Mouse (Mus musculus): ENCODE measurements at regions not wholly inside any gene's neighbourhood (a gene's known extent, or its start where the extent isn't known, plus 50 kb on each side); places are given as distances from the start of the nearest gene placed in this dataset.
"Not testable (repeated sequence)": the region's sequence is repeated elsewhere in the genome, so short reads cannot be mapped to it uniquely, and the experiment has no call there.

DNA sequence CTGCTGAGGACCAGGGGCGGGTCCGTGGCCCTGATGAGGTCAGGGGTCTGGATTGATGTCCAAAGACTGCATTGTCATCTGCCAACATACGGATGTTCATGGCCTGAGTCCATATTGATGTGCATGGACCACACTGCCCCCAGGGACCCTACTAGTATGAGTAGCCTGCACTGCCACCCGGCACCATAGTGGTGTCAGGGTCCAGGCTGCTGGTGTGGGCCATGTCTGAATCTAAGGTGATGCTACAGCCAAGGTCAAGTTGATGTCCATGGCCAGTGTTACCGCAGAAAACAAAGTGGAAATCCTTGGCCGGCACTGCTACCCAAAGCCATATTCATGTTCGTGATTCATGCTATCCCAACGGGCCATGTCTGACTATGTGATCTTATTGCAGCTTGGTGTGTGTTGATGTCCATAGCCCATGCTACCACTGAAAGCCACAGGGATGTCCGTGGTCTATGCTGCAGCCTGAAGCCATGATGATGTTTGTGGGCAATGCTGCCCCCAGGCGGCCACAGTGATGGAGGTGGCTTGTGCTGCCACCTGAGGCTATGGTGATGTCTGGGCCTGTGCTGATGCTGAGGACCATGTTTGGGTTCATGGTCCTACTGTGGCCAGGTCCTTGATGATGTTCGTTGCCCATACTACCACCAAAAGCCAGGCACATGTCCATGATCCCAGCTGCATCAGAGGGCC lies 130.5 kb downstream of the Iqub start:
- no peak for DNase-seq (ENCODE audit: low read depth, low spot score)

DNA sequence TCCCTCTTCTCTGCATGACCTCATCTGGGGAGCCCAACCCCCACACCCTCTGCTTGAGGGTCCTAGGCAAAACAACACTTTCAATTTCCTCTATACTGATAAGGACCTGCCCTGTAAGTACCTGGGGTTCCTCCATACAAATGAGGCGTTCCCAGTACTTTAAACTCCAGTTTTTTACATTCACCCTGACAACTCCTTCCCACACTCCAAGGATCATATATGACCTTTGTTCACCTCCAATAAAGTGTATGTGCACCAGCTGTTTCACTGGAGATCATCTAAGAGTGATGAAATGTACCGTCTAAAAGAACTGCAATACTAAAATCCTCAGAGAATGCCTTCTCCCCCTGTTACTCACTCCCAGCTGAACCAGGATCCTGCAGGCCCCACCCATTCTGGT lies 135.0 kb downstream of the Iqub start:
- no peak for DNase-seq (ENCODE audit: low read depth, low spot score)

DNA sequence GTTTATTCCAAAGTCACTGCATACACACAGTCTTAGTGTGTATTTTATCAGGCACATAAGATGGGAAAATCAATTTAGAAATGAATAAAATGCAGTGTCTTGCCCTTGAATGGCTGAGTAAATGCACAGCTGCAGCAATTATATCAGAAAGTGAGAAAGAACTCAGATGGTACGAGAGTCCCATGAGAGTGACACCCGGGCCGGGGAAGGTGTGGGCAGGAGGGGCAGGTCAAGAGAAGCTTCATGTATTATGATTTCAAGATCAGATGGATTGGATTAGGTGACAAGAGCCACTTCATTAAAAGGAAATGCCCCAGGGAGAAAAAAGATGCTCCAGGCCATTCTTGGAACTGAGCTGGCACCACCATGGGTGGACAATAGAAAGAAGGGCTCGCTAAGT lies 138.1 kb downstream of the Iqub start:
- no peak for DNase-seq (ENCODE audit: low read depth, low spot score)

DNA sequence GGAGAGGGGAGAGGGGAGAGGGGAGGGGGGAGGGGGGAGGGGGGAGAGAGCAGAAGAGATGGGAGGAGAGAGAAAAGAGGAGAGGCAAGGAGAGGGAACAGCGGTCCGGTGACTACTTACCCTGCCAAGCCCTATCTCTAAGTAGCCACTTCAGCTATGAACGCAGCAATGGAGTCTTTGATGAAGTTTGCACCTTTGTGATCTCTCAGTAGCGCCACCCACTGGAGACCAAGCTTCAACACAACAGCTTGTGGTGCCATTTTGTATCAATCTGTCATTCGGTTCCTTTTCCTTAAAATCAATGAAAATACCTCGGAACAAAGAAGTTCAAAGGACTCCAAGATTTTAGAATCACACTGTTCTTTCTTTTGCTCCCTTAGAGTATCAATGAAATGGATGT lies 141.7 kb downstream of the Iqub start:
- DNase-seq (ENCODE audit: low read depth, low spot score): no peak

DNA sequence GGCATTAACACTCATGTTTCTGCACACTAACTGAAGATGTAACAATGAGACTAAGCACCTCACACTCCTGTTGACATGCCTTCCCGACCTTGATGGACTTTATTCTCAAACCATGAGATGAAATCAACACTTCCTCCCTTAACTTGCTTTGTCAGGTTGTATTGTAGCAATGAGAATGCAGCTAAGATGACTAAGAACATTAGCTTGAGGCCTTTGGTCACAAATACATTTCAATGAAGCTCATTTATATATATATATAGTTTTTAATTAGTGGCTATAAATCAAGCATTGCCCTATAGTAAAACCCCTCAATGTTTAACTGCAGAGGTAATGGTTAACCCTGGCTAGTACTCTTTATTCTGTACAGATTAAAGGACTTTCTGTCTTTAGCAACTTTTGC lies 143.2 kb downstream of the Iqub start:
- DNase-seq (ENCODE audit: low read depth, low spot score): no peak

DNA sequence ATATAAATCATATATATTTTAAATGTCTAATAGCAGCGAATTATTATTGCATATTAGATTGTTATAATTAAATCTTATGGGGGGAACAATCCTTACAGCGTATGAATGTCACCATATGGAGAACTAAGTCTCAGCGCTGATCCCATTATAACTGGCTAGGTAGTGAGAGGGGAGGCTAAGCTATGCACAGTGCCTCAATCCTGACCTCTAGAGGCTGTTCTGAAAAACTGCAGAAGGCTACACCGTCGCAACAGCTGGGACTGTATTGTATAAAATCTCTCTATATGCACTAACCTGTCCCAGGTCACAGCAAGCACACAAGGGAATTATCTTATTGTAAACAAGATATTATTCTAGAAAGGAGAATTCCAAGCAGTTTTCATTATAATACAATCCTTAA lies 164.0 kb downstream of the Iqub start:
- DNase-seq (ENCODE audit: low read depth, low spot score): peak; percentile 13

DNA sequence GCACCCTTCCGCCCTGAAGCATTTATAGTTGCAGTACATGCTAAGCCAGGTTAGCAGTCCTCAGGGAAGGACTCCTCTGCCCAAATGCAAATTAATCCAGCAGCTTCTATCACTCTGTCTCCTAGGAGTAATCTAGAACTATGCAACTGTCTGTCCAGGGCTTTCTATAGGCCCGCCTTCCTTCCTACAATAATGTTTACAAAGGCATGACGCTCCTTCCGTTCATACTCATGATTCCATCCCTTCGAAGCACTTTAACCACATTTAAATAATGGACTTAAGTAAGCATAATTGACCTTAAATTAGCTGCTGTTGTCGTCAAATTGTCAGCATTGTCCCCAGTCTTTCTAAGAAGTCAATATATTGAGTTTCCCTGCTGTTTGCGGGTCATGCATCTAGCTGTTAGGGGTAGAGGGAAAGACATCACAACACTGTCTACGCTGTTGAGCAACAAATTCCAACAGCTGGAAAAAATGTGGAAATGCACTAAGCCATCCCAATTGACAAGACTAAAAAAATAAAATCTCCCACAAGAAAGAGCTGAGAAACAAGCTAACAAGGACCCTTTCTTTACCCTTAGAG lies 166.3 kb downstream of the Iqub start:
- DNase-seq (ENCODE audit: low read depth, low spot score): no peak

DNA sequence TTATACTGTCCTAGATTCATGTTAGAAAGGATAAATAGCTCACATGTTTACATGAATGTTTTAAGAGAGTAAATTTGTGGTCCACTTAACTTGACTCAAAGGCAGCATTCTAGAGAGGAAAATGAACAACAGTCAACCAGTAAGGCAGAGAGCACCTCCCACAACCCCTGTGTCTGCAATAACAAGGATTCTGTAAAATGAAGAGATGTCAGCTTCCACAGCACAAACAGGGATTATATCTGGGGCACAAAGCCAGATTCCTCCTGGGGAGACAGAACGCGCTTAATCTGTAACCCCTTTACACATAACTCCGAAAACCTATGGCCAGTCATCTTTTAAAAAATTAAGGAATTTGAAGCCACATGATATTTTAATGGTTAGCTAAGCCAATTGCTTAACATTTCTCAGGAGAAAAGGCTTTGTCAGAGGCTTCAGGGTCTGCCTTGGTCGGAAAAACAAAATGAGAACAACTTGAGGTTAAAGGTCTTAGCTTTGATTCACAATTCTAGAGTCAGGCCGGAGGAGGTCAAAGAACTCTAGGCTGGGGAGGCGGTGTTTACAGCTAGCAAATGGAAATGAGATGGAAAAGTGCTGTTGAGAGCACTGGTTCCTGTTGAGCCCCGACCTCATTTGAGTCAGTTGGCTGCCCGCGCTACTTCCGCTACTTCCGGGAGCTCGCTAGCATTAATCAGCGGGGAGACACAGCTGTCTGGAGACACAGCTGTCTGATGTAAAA lies 167.0 kb downstream of the Iqub start:
- DNase-seq (ENCODE audit: low read depth, low spot score): peak; percentile 27

DNA sequence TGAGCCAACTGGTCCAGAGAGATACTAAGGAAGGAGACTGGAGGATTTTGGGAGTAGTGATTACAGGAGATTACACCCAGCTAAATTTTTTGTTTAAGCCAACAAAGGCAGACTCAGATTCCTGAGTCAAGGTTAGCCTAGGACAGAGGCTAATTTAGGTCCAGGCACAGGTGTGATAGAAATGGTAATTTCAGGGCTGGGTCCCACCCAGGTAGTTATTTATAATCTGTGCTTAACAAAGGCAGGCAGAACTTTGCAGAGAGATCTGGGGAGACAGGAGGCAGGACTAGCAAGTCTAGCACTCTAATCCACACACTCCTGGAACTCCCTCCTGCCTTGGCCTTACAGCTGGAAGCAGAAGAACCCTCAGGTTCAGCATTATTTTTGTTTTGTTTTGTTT lies 172.4 kb downstream of the Iqub start:
- DNase-seq (ENCODE audit: low read depth, low spot score): no peak

DNA sequence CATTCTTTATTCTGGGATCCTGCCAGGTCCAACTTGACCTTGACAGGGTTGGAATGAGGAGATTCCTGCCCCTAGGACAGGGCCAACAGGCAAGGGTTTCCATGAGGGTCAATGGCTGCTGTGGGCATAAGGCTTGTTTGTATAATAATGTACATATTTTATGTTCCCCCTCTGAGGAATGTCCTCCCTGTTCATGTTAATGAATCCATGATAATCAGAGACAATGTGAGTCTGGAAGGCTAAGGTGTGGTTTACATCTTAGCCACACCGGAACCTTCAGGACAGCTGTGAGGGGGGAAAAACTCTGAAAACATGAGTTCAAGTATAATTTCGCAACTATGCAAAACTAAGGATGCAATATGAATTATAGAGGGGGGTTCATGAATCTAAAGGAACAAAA lies 172.8 kb downstream of the Iqub start:
- DNase-seq (ENCODE audit: low read depth, low spot score): no peak

DNA sequence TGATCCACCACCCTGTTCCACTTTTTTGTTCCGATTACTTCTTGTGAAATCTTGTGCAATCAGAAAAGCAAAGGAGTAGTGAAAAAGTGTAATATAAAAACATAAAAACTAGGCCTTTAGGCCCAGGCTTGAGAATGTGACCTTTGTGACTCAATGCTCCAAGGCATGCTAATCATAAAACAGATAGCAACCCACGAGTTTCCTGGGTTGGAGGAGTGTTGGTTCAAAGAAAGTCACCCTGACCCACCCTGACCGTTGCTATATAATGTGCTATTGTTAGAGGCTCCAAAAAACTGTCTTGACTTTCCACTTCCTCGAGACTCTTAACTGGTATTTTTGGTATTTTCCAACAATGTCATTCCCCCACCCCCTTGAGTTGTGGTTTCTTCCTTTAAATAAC lies 172.2 kb upstream of the Slc13a1 start:
- not testable (repeated sequence) for DNase-seq (ENCODE audit: low read depth, low spot score)

DNA sequence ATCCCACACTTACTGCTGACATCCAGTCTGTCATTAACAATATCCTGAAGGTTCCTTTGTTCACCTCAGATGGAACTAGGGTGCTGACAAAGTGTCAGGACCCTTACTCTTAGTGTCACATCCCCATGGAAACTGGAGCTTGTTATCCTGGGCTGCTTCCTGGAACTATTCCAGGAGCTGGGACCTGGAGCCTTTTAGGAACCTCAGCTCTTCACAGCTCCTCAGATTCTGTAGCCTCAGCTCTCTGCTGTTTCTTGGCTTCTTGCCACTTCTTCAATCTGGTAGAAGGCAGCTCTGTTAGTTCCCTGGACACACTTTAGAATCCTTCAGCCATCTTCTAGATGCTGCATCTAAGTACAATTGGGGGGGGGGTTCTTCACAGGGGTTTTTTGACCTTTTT lies 157.3 kb upstream of the Slc13a1 start:
- no peak for DNase-seq (ENCODE audit: low read depth, low spot score)

DNA sequence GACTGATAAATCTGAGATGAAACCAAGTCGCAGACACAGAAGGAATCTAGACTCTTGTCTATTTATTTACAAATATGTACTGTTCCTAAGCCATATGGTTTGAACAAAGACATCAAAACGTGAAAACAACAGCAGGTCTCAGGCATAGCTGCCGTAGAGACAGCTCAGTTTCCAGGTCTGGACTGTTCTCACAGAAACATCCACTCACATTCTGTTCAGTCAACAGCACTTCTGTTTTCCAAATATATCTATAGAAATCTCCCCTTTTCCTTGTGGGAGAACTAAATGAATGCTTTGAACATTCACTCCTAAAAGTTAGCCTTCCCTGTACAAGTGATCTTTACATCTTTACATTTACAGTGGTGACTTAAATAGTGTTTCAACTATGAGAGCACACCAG lies 156.8 kb upstream of the Slc13a1 start:
- DNase-seq (ENCODE audit: low read depth, low spot score): no peak

DNA sequence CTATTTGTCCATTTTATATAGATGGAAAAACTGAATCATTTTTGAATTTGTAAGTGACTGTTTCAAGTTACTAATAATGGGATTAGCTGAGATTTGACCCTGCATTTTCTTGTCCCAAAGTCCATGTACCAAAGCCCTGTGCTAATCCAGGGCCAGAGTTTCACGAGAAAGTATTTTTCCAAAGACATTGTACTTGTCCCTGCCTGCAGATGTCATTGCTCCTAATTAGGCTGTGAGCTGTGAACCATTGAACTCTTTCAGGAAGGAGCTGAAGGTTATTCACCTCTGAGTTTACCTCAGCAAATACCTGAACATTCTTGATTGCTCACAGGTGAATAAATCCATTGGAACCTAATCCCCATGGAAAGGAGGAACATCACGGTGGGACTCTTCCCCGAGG lies 154.5 kb upstream of the Slc13a1 start:
- DNase-seq (ENCODE audit: low read depth, low spot score): no peak

DNA sequence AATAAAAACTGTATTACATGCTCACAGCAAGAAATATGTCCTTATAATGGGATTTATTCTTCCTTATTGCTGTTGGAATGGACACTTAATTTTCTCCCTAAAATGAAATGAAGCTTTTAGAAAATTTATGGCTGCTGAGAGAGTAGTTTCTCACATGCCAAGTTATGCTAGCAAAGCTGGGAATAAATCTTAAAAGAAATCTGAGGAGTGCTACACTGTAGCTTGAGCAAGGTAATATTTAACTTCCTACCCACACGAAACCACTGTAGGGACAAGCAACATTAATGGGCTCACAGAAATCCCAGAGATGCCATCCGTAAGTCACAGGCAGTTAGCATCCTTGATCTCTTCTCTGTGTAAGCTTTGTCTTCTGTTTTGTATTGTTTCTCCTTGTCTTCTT lies 151.0 kb upstream of the Slc13a1 start:
- no peak for DNase-seq (ENCODE audit: low read depth, low spot score)

DNA sequence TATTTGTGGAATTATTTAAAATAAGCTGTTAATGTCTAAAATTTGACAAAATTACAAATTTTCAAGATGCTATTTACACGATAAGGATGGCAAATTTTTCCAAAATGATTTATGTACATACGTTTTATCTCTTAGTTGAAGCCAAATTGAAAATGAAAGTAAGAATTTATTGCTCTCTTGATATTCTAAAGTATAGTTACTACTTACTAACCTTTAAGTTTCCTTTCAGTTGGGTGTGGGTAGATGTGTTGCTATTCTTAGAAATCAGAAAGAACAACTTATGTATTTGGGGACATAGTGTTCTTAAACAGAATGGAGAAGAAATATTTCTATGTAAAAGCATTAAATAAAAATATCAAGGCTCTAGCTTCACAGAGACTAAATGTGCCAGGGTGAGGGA lies 142.8 kb upstream of the Slc13a1 start:
- peak; percentile 9 for DNase-seq (ENCODE audit: low read depth, low spot score)

DNA sequence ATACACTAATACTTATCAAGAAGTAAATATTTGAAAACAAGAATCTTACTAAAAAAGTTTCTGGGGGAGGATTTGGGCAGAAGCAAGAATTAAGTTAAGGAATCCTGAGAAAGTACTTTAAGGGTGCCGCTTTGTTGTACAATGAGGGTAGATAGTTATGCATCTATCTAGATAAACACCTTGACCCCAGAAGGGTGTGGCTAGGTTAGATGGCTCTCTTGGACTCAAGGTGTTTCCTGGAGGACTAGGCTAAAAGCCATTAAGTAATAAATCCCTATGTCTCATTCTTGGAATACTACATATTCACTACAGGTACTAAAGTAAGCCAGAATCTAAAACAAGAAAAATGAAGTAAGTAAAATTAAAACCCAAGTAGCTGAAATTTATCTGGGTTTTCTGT lies 141.9 kb upstream of the Slc13a1 start:
- no peak for DNase-seq (ENCODE audit: low read depth, low spot score)

DNA sequence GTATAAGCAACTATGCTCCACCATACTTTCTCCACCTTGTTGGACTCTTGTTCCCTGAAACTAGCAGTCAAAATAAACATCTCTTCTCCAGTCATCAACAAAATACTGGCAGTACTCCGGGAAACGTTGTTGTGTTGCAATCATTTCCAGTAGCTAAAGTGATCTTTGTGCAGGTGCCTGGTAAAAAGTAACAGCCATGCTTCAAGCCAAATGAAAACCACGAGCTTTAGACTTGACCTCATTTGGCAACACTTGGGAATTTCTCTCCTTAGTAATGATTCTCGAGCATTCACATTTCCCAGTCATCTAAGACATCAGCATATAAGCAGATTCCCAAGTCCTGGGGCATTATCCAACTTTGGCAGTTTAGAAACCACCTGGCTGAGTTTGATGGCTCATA lies 133.8 kb upstream of the Slc13a1 start:
- no peak for DNase-seq (ENCODE audit: low read depth, low spot score)

DNA sequence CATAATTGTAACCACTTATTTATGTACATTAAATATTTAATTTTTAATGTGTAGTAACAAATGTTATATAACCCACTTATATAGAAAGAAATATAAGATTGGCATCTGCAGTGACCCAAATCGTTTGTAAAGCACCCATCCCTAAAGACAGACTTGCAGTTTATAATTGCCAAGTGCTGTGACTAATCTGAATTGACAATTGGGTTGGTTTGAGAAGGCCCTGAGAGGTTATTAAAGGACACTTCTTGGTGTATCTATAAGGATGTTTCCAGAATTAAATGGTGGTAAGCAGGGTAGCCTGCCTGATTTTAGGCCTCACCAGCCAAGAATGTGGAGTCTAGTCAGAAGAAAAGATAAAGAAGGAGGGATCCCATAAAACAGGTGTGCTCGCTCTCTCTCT lies 133.3 kb upstream of the Slc13a1 start:
- no peak for DNase-seq (ENCODE audit: low read depth, low spot score)

DNA sequence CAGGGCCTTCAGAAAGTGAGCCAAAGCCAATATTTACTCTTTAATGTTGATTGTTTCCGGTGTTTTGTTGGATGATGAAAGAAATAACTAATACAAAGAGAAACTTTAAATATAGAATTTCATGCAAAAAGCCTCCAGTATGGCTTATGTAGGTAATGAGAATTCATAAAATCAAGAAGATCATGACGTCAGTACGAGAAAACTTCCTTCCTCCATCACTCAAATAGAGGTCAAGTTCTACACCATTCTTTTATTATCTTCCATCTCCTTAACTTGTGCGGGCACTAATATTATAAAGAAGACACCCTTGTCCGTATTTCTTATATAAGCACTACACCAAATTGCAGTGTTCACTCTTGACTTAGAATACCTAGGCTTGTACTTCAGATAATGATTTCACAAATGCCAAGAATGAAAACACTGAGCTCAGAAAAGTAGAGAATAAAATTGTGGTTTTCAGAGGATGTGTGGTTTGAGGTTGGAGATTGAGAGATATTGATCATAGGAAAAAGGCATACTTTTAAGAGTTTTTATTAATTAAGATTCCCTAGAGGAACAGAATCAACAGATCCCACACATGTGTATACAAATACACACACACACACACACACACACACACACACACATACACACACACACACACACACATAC lies 130.8 kb upstream of the Slc13a1 start:
- DNase-seq (ENCODE audit: low read depth, low spot score): no peak

DNA sequence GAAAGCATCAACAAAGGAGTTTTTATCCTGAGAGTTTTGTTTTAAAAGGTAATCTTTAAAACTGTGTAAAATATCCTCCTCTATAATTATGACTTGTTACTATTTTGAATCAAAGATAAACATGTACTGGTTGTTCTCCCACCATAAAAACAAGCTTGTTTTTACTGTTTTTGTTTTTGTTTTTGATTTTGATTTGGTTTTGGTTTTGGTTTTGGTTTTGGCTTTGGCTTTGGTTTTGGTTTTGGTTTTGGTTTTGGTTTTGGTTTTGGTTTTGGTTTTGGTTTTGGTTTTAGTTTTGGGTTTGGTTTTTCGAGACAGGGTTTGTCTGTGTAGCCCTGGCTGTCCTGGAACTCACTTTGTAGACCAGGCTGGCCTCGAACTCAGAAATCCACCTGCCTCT lies 120.9 kb upstream of the Slc13a1 start:
- DNase-seq (ENCODE audit: low read depth, low spot score): not testable (repeated sequence)

DNA sequence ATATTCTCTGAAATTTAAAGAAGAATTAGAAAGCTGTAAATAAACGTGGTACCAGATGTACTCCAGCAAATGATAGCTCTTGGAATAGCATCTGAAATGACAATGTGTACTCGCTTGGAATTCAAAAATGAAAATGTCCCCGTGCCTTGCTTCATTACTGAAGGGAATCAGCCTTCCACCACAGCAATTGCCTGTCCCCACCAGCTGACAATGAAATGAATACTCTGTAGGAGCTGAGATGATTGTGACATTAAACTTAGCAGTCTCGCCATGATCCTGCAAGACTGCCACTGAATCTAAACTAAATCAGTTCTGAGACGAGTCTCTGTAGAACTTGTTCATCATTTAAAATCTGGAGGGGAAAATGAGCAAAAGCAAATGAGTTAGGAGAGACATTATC lies 104.9 kb upstream of the Slc13a1 start:
- no peak for DNase-seq (ENCODE audit: low read depth, low spot score)

DNA sequence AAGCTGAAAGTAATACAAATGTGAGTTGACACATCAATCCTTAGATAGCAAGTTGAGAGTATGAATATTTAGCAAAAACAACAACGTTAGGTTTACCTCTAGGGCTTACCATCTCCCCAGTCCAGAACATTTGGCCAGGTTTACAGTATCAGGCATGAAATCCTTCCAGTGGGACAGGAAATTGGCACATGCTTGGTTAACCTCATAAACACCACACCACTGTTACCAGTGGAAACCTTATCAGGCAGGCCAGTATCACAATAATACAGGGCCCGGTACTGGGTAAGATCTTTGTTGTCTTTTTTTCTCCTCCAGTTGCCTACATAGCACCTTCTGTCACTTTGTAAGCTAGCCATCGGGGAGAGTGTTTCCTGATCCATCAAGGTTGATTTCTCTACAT lies 101.7 kb upstream of the Slc13a1 start:
- DNase-seq (ENCODE audit: low read depth, low spot score): no peak
